Mouse (Mus musculus) heart, adult 11 months (tissue): ENCODE data around the gene Nav1.
"Not testable (repeated sequence)": the region's sequence is repeated elsewhere in the genome, so short reads cannot be mapped to it uniquely, and the experiment has no call there.

Source experiments
- DNase-seq: peaks from one replicate; pipeline ENCODE4 v3.0.0; 2022

Gene Nav1

GRCm38 (mm10) chr1:135514913-135515632 lies 92.0 kb downstream of the Nav1 start:
- DNase-seq = peak; percentile 92

GRCm38 (mm10) chr1:135514046-135514445 lies 93.0 kb downstream of the Nav1 start:
- DNase-seq = no peak

GRCm38 (mm10) chr1:135513464-135513863 lies 93.6 kb downstream of the Nav1 start:
- DNase-seq = peak; percentile 90

GRCm38 (mm10) chr1:135510346-135510977 lies 96.6 kb downstream of the Nav1 start:
- peak; percentile 95 for DNase-seq

DNA sequence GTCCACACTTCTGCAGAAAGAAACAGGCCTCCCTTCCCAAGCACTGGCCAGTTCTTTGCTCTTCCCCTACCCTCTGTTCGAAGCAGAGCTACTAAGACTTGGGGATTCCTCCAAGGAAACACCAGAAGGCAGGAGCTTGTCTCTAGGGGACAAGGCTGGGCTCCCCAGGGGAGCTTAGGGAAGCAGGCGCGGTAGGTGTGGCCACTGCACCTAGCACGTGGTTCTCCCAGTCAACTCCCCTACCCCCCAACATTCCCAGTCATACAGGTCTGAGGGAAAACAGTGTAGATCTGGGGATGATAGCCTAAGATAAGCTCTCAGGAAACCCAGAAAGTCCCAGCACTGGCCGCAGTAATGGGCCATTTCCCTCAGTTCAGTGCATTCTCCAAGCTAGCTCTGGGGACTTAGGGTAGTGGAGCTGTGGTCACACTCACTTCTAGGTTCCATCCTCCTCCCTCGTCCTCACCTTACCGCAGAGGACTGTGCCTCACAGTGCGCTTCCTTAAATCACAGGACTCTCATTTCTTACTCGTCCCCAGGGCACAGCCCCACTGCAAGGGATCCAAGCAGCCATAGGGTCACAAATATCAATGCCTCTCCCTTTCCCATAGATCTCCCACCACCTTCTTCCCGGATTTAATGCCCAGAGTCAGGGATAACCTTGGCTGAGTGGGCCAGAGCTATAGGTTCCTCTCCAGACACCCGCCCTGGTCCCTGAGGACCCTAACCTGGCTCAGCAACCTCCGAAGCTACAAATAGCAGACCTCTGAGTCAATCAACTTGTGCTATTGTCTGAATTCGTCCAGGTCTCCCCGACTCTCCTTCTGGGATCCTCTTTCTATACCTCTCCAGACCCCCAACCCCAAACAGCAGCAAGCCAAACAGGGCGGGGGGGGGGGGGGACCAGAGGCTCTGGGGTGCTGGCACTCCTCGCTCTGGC lies 97.7 kb downstream of the Nav1 start:
- peak; percentile 93 for DNase-seq

- no peak for DNase-seq
Observed at GRCm38 (mm10) chr1:135508349-135508634, 98.8 kb downstream of the Nav1 start.

DNA sequence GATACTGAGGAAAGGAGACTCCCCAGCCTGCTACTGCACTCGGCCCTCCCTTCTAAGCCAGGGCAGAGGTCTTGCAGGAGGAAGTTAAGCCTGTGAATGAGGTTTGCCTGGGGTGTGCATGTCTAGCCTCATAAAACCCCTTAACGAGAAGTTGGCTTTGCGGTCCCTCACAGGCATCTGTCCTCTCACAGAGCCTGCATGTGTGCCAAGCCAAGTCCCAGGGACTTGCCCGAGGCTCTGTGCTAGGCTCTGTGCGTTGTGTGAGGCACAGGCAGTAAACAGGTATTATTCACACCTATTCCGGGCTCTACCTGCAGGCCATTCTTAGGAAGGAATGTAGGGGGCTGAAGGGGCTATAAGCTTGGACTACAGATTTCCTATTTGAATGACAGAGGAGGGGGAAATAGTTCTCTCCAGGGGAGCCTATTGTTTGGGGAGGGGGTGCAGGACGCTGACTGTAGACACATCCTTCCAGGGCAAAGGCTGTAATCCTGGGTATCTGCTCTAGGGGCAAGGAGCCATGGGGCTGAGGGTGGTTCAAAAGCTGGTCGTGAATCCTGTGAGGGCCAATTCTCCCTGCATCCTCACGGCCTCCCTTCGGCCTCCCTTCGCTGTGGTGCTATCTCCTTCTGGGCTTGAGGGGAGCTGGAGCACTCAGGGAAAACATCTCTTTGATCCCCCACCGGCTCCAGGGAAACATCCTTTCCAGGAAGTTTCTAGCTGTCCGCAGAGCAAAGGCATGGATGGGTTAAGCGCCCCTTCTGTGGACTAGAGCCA lies 99.3 kb downstream of the Nav1 start:
- peak; percentile 89 for DNase-seq

DNA sequence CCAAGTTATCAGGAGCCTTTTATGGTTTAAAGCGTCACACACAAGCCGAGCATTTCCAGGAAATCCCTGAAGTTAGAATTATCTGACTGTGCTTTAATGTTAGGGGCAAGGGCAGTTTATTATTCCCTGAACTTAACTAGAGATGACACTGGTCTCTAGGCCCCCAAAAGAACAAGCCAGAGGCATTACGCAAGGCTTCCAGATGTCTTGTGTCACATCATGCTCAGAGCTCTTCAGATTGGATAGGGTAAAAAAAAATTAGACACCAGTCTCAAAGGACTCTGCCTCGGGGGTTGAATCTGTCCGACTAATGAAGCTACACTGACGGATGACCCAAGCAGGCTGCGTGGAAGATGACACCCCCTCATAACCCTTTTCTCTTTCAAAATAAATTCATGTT lies 101.6 kb downstream of the Nav1 start:
- DNase-seq = peak; percentile 95

DNA sequence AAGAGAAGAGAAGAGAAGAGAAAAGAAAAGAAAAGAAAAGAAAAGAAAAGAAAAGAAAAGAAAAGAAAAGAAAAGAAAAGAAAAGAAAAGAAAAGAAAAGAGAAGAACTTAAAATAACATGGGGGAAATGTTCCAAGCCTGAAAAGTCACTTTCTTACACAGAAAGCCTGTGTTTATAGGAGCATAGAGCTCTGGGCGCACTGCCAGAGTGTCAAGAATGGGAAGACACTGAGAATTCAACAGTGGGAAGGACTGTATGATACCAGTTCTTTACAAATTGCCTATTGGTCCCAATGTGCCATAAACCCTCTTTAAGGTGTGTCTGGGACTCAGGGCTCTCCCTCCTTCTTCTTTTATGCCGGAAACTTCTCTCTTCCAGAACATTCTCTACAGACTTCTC lies 103.7 kb downstream of the Nav1 start:
- no peak for DNase-seq

DNA sequence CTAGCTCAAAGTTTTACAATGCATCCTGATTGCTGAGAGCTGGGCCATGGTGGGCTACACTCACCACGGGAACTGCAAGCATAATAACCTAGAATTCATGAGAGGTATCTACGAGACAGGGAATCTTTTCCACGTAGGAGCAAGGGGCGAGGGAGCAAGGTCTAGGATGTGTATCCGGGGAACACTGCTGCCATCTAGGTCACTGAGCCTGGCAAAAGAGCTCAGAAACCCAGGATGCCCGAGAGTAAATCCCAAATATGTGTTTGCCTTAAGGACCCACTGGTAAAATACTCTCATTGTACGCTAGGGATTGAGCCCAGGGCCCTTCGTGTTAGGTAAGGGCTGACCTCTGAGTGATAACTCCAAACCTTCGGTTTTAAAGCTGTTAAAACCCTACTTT lies 104.3 kb downstream of the Nav1 start:
- DNase-seq = peak; percentile 84

GRCm38 (mm10) chr1:135502135-135502534 lies 105.0 kb downstream of the Nav1 start:
- peak; percentile 93 for DNase-seq

GRCm38 (mm10) chr1:135498455-135499358 lies 108.4 kb downstream of the Nav1 start:
- DNase-seq = no peak

DNA sequence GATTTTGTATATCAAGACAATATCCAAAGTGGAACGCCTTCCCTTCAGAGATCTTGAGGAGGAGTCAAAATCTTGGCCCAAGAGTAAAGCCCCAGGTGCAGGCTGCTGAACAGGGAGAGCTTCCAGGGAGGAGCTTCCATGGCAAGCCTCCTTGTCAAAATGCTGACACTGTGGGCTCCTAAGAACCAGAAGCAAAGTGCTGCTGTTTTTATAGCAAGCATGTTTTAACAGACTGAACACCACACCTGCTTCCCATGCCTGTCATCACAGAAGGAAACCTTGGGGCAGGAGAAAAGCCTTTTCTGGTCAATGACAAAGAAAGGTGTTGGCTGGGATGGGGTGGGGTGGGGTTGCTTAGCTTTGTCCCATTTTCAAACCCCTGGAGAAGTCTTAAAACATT lies 112.0 kb downstream of the Nav1 start:
- no peak for DNase-seq

DNA sequence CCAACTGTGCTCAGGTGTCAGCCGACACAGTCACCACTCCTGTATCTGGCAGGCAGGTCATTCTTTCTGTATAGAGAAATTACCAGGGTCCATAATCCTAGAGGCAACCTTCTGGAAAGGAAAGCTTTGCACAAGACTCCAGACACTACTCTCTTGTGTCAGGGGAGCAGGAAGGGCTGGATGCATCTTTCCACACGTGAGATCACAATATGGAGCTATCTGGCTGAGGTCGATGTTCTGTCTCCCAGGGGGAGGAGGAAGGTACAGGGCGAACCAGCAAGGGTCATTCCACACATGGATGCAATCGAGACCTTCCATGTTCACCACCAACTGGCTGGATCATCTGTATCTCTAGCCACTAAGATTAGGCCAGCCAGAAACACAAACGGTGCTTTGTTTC lies 113.2 kb downstream of the Nav1 start:
- DNase-seq = peak; percentile 90

DNA sequence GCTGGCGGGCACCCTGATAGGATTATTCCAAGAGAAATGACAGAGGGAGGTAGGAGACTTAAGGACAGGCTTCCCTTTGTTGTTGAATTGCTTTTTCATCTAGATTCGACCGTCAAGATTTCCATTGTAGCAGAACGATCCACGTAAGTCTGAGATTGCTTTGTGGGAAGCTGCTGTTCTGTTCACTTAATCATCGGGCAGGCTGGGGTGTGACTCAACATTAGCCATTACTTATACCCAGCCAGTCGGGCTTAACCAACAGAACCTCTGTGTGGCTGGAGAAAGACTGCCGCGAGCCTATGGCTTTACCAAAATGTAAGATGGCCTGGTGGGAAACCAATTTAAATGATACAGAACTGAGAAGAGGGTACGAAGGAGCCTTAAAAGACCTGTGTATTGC lies 114.7 kb downstream of the Nav1 start:
- DNase-seq = peak; percentile 90

GRCm38 (mm10) chr1:135490931-135491666 lies 116.0 kb downstream of the Nav1 start:
- DNase-seq = peak; percentile 88

- no peak for DNase-seq
Observed at GRCm38 (mm10) chr1:135488879-135489278, 118.2 kb downstream of the Nav1 start.

DNA sequence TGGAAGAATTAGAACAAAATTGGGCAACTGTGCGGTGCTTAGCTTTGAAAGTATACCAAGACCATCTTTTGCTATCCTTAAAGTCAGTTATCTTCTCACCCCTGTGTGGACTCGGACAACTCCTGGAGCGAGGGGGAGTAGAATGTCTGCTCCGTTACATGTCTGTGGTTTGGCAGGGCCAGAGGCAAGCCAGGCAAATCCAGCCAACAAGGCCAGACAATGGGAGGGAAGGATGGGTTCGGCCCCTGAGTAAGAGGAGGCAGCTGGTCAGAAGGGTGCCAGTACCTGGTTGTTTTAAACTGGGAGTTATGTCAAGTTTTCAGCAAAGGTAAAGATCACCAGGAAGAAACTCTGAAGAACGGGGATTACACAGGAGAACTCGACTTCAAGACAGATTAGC lies 121.9 kb downstream of the Nav1 start:
- DNase-seq = peak; percentile 95

DNA sequence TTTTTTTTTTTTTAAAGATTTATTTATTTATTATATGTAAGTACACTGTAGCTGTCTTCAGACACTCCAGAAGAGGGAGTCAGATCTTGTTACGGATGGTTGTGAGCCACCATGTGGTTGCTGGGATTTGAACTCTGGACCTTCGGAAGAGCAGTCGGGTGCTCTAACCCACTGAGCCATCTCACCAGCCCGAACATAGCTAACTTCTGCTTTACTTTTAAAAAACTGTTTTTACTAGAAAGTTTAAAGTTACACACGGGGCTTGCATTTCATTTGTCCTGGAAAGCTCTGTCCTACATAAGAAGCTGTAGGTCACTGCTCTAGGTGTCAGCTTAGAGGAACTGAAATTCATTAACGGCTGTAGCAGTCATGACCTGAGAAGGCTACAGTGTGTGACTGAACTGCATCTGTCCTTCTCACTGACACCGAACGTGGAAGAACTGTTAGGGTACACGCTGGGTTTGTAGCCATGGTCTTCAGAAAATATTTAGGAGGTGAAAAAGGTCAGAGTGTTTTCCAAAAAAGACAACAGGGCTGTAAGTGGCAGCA lies 122.5 kb downstream of the Nav1 start:
- DNase-seq = not testable (repeated sequence)

- peak; percentile 87 for DNase-seq
Observed at GRCm38 (mm10) chr1:135483971-135484370, 123.1 kb downstream of the Nav1 start.

DNA sequence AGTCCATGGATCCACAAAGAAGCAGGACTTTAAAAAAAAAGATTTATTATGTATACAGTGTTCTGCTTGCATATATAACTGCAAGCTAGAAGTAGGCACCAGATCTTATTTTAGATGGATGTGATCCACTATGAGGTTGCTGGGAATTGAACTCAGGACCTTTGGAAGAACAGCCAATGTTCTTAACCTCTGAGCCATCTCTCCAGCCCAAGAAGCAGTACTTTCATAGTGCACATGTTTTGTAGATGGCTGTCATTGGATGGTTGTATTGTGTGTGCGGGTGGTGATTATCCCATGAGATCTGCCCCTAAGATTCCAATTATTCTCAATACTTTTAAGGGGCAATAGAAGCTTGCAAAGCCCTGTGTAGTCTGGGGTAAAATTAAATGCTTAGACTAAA lies 124.4 kb downstream of the Nav1 start:
- DNase-seq = no peak
